Mouse (Mus musculus) heart, adult 8-10 months (tissue): ENCODE results near the gene Pid1. TPM values are rescaled to one million over a fixed set of nuclear protein-coding genes. Genes with fewer than 3 reads are reported as not detected.
A peak's percentile ranks its signal among the peaks of the same experiment; 100 is the strongest.

Source experiments
- DNase-seq: peaks from one replicate; pipeline ENCODE4 v3.0.0; 2022; ENCODE audit warnings: low spot score
- total RNA-seq, 4 experiments: library from RNA; stranded (reverse); gene quantifications; 2 replicates each; pipeline ENCODE4 v1.2.4; 2022

Gene Pid1
- total RNA-seq, 4 experiments from 2014 or later = 6.3 to 8.1 (median 6.5) TPM

DNA sequence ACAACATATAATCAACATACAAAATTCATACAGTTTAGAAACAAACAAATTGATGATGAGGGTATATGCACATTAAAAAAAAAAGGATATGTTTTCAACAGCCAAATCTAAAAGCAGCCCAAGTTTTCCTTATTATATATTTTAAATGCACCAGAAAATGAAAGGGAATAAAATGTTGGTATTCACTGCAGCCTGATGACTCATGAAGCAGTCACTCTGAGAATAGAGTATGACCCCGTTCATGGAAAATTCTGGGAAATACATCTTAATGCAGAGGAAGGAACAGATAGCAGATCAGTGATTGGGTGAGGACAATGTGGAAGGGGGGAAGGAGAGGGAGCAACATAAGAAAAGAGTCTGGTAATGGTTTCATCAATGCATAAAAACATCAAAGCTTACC, 186.3 kb downstream of the Pid1 start:
- no peak for DNase-seq

DNA sequence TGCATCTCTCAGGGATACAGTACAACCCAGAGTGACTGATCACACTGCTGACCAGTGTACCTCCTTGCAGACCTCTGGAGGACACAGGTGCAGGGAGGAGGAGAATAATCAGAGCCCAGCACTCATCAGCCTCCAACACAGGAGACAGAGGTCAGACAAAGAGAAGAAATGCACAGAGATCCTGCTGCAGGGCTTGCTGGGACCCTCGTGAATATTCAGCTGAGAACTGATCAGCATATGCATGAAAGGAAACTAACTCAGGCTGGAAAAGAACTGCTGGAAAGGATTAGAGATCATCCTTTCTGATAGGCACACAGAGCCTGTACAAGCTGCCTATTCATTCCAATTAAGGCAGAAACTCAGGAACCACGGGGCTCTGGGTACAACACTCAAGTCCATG, 186.9 kb downstream of the Pid1 start:
- DNase-seq = no peak

DNA sequence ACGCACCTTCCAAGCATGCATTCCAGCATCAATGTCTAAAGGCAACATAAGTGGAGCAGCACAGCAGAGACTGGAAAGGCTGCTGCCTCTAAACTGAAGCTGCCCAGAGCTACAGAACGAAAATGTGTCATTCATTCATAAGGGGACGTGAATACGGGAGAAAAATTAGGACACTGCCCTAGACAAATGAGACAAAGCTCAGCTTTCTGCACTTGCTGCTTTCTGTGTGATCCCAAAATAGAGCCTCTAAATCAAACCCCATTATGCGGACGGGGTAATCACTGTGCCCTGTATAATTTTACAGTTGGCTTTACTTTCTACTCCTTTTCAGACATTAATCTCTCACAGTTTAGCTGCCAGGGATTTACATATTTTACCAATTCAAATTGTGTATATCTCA, 191.0 kb downstream of the Pid1 start:
- no peak for DNase-seq

DNA sequence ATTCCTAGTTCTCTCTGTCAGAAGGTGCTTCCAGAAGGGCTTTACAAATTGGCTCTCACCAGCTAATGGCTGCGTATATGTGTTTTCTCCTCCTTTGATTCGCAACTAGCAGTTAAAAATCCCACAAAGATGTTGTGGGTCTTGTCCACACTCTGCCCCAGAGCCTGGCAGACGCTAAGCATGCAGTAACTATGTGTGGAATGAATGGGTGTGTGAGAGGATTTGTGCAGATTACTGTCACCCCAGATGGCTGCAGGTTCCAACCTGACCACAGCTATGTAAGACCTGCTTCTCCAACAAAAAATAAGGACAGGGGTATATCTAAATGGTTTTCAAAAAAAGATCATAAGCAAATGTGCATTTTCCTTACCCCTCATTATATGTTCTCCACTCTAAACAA, 206.2 kb downstream of the Pid1 start:
- DNase-seq = no peak

DNA sequence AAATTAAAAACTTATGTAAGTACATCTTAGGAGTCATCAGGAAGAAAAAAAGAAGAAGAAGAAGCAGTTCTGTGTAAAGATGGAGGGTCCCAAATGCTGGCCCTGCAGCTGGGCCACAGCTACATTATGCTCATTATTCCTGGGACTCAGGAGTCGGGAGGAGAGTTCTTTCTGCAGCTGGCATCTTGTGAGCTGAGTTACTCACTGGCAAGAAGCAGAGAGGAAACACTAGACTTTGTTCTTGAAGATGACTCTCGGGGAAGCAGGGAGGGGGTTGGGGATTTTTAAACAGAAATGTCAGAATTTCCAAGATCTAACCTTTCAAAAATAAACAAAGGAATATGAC, 208.4 kb downstream of the Pid1 start:
- no peak for DNase-seq

DNA sequence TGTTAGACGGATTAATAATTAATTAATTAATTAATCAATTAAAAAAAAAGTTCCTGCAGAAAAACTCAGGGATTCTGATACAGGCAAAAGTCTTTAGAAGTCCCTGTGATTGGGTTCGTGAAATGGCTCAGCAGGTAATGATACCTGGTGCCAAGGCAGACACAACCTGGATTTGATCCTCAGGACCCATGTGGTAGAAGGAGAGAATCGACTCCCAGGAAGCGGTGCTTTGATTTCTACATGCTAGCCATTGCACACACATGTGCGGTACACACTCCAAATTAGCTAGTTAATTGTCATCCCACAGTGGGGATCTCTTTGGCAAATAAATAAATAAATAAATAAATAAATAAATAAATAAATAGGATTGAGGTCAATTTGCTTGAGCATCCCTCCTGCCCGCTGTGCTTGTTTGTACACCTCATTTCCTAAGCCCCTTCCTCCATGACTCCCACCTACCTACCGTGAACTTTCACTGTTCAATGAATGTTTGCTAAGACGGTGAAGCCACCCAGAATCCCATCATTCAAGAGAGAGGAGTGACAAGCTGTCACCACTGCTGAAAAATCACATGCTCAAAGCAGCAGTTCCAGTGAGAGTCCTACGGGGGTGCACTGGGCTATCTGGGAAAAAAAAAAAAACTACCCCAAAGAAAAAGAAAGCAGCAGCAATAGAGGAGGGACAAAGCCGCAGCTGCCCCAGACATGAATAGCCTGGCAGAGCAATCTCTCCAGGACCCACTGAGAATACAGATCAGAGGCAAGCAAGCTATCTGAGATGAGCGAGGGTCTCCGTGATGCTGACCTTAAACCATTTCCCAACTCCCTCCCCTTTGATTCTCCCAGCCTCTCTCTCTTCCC, 209.0 kb downstream of the Pid1 start:
- no peak for DNase-seq

DNA sequence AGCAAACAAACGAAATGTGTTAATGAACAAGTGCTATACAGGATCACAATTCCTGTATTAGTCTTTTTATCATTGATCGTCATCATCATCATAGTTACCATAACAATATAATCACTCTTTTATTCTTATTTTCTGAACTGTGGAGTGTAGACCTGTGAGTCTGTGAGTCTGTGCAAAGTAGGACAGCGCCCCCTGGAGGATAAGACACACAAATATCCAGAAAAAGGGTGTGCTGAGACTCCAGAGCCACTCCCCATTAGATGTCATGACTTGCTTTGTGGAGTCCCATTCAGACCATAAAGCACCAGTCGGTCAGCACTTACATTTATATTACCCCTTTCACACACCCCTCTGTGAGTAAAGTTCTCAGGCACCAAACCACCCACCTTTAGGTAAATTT, 210.0 kb downstream of the Pid1 start:
- DNase-seq = peak; percentile 13

DNA sequence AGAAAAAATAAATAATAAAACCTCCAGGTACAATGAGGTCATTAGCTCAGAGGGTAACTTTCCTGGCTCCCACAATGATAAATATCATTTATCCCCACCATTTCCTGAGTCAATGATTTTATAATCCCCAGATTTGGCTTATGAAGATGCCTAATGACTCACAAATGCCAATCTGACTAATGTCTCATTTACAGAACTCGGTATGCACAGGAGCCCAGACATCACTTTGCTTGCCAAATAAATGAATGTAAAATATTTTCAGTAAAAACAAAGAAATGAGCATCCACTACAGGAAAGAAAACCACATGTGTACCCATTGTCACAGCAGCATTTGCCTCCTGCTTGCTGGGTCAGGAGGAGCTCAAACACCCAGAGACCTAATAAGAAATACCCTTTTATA, 222.4 kb downstream of the Pid1 start:
- no peak for DNase-seq

DNA sequence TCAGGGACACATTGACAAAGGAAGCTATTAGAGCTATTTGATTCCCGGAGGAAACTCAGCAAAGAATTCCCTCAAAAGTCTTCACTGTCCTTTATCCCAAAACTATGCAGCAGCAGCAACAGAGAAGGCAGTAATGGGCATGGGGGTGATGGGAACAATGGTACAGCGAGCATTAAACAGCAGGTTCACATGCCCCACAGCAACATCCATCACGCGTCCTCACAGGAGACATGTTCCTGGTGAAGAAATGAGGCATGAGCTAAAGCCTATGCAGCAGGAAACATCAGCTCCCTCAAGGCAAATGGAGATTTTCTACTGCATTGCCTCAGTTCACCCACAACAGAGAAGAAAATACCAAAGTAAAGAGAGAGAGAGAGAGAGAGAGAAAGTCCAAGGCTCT, 231.5 kb downstream of the Pid1 start:
- DNase-seq = no peak

DNA sequence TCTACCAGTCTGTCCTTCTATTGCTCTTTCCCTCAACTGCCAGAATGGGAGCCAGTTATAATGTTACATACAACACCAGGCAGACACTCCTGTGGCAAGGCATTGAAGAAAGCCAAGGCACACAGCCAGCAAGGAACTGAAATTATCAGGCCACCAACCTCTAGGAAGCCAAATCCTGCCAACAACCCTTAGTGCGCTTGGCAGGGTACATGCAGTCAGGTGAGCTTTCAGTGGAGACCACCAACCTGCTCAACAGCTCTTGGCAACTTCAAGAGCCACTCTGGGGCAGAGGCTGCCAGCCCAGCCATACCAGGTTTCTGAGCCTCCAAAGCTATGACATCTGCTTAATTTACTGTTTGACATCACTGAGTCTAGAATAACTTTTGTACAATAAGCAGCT, 232.2 kb downstream of the Pid1 start:
- DNase-seq = no peak

DNA sequence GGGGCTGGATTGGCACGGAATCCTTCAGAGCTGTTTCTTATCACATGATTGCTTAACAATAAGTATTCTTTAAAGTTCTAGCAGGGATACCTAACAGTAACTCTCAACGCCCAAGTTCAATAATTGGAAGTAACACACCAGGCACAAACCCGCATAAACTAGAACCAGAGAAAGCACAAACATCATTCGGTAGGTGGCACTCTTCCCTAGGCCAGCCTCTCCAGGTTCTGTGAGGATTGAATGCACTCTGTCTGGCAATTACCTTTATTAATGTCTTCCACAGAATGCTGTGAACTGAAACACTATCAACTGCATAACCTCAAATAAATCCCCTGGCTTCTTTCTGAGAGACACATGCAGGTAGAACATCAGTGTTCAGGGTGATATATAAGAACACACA, 235.5 kb downstream of the Pid1 start:
- DNase-seq = no peak

DNA sequence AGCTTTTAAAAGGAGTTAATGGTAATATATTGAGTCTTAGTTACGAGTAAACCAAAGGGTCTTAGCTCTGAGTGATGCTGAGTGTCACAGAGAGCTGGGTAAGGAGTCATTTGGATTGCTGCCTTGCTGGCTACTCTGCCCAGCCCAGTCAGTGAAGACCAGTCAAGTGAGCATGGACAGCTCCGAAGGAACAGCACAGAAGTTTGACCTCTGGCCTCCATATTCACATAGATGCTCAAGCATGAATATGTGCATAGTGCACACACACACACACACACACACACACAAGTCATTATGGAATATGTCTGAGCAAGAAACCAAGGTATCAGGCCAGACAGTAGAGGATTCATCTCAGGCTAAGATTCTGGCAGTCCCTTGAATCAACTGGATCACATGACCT, 244.7 kb downstream of the Pid1 start:
- no peak for DNase-seq

DNA sequence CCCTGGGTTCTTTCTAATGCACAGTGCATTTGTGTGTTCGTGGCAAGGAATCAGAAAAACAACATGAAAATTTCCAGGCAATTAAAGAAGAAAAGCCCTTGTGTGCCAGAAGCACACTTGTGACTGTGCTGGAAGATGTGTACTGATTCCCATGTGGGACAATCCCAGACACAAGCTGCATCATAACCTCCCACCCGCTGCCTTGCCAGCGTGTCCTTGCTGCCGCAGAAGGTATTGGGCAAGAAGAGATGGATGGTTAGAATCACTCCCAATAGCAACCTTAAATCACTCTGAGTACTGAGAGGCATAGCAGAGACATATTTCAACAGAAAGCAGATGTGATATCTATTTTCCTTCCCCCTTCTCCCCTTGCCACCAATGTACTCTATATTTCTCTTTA, 257.2 kb downstream of the Pid1 start:
- no peak for DNase-seq

DNA sequence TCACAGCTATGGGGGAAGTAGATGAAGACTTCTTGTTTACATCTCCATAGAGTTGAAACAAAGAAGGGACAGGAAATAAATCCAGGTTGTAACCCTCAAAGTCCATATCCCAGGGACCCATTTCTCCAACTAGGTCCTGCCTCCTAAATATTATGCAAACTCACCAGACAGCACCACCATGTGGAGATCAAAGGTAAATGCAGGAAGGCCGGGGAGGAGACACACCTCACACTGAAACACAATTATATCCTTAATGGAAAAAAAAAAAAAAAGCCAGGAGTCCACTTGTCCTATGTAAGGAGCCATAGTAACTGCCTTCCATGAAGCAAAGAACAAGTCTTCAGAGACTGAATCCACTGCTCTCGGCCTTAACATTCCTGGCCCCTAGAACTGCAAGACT, 261.9 kb downstream of the Pid1 start:
- DNase-seq = no peak

DNA sequence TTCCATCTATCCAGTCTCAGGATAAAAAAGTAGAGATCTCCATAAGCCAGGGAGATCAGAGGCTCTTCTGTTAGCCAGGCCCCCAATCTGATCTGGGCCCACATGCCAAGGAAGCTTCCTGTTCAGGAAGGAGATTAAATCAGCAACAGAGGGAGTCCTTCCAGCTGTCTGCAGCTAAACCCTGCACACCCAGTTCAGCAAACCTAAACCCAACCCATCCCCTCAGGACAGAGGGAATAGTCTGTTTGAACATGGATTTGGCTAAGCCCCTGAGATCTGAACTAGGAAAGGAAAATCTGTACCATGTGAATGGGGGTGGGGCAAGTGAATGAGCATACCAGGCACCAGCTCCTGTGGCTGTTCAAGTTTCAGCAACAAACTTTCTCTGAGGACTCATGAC, 266.6 kb downstream of the Pid1 start:
- no peak for DNase-seq

DNA sequence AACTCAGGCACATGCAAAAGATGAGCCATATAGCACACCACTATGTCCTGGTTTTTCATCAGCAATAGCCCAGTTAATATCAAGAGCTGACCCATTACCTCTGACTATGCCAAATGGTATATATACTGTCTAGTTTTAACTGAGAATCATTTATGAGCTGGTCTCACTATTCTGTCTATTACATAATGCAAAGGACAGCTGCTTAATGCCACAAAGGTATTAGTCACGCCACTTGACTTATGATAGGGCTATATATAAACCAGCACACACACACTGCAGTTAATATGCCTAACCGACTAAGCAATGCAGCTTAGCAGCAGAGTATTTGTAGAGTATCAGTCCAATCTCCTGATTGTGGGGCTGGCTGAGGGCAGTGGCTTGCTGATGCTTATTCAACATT, 270.7 kb downstream of the Pid1 start:
- DNase-seq = no peak

DNA sequence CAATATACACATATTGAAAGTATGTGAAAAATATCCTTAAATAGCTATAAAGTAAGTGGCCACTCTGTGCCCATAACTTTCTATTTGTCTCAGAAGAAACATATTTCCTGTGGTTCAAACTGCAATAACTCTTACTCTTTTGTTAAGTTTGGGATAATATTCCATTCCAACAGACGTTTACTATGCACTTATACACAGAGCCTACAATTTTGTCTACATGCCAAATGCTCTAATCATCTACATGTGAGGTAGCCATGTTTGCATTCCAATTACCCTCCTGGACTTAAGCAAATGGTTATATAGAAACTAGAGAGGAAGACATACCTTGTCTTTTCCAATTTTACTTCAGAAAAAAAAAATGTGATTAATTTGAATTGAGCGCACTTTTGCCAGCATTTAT, 274.3 kb downstream of the Pid1 start:
- no peak for DNase-seq

DNA sequence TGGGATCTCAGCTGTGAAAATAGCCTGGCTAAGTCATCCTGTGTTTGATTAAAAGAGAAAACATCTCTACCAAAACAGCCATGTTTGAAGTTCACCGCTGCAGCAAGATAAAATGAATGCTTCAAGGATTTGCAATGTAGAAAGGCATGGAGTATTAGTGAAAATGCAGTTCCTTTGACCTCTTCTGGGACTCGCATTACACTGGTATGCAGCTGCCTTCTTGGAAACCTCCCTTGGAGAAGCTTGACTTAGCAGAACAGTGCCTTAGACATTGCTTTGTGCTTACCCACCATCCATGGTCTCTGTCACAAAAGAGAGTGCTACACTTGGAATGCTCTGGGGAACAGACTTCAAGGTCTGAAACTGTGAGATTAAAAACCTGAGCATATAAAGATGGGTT, 276.0 kb downstream of the Pid1 start:
- no peak for DNase-seq

DNA sequence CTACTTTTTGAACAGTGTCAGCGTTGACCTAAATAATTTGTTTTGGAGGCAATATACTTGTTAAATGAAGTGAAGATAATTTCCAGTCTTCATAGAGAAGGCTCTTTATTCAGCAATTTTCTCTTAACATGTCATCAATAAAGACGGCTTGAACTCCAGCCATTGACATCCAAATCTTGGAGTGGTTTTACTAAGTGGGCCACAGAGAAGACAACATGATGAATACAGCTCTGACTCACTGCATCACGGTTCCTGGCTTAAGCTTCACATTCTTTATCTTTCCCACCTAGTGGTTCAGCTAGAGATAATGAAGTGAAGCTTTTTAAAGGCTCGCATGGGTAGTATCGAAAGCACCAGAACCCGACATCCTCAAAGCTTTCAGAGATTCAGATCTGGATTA, 276.7 kb downstream of the Pid1 start:
- DNase-seq = no peak

DNA sequence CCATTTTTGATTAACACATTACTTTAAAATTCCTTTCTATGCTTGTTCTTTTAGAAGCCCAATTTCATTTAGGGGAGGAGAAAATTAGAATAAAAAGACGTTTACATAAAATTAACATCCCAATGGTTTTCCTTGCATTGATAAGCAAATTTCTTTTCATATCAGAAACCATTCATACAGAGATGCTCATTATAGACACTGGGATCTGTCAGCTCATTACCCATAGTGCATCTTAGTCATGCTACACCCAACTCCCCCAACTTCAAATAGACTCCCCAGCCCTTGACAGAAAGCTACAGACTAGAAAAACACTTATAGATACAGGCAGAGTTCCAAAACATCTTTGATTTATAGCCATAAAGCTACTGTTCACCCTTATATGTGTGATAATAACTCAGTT, 277.5 kb downstream of the Pid1 start:
- no peak for DNase-seq

DNA sequence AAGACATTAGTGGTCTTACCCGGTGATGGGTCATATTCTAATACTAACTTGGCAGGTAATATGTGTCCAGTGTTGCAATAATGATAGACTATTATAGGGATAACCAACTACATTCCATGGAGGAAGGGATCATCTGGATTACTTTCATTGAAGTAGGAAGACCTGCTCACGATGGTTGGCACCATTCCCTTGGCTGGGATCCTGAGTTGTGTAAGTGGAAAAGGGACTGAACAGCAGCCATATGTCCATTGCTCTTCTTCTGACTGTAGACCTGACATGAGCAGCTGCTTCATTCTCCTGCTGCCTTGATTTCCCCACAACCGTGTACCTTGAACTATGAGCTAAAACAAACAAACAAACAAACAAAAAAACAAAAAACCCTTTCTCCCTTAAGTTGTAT, 278.6 kb downstream of the Pid1 start:
- DNase-seq = no peak

DNA sequence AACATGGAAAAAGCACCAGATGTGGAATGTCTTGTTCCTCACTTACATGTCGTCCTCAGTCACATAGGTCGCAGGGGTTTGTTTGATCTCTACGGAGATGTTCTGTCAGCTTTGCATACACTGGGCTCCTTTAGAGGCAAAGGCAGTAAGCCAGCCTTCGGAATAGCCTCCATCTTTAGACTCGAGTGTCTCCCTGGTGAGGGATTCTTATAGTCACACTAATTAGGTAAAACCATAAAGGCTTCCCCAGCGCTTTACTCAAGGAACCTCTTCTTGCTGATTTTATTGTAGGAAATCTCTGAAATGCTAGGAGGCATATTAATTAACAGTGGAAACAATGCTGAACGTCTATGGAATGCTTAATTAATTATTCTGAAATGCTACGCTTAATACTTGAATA, 284.4 kb downstream of the Pid1 start:
- DNase-seq = no peak

DNA sequence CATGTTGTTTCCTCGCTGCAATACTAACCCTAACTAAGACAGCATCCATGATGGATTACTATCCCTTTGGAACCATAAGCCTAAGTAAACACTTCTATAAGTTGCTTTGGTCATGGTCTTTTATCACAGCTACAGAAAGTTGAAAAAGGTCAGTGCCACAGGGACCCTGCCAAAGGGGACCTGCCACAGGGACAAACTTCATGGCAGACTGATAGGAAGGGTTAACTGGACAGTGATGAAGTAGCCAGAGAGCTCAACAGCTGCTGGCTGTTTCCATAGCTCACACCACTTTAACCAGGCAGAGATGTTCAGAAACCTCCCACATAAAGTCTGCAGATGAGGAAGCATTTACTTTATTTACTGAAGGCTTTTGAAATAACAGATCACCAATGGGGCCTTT, 287.0 kb downstream of the Pid1 start:
- DNase-seq = no peak
